Mouse (Mus musculus) kidney, adult 2 months (tissue): ENCODE measurements around the gene Bcl7b.

Experiments used
- CTCF ChIP-seq: fragments of 200-500 bp; conservative IDR thresholded peaks from 2 replicates; pipeline ENCODE4 v1.5.1; 2011; ENCODE audit warnings: low read depth, mild to moderate bottlenecking, control low read depth, low read length, moderate library complexity, mixed read lengths; ENCODE audit not compliant: insufficient read depth, insufficient read length
- POLR2A ChIP-seq: fragments of 200-500 bp; IDR thresholded peaks from one replicate; pipeline ENCODE4 v1.6.1; 2011; ENCODE audit warnings: low read depth, low read length, control low read depth

GRCm38 (mm10) chr5:135186231-135186620, 18.1 kb downstream of the Bcl7b start:
- no peak for TF ChIP-seq CTCF
- no peak for TF ChIP-seq POLR2A
